Mouse (Mus musculus): ENCODE data around the gene Pou2f2.

The Pou2f2 gene

DNA sequence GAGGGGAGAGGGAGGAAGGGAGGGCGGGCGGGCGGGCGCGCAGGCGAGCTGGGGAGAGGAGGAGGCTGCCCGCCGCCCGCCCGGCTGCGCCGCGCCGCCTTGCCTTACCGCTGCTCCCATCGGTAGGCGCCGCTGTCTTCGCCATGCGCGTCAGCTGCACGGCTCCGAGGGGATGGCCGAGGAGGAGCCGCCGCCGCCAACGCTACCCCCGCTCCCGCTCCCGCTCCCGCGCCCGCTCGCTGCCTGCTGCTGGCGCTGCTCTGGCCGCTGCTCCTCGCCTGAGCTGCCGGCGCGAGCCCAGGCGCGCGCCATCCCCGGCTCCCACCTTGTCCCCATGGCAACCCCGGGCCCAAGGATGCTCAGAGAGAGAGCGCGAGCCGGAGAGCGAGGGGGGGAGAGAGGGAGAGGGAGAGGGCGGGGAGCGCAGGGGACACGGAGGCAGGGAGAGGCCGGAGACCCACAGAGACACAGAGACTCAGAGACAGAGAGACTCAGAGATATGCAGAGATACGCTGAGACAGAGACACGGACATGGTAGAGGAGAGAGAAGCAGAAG lies at the start of gene Pou2f2:
Gene Pou2f2, minus strand, starts transcription at position 121 of the 556 bp plus-strand sequence.
- peak; percentile 65 for DNase-seq

GRCm38 (mm10) chr7:25227523-25228300 lies 48.2 kb upstream of the Pou2f2 start:
- DNase-seq, result no peak

DNA sequence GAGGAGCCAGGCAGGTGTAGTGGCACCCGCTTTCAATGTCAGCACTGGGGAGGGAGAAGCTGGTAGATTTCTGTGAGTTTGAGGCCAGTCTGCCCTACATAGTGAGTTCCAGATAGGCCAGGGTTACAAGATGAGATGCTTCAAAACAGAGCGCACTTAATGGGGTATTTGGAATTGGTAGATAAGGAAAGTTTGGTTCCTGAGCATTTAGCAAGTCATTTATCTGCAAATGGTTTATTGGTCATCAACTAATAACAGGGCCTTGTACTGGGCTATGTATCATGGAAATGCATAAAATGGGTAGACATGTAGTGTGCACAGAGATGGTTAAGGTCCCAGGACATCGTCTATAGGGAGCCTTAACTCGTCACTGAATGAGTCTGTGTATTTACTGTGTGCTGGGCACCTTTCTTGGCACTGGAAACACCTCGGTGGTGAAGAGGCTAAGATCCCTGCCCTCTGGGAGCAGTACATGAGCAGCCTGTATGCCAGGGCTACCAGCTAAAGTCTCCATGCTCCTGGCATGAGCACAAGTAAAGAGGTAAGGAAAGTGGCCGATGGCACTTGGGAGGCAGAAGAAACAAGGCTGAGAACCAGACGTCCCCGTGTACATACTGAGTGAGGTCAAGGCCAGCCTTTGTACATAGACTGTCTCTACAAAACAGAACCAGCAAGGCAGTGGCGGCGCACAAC lies 42.9 kb upstream of the Pou2f2 start:
- DNase-seq, result no peak

- peak; percentile 98 for DNase-seq
Observed at GRCm38 (mm10) chr7:25221102-25221883, 41.8 kb upstream of the Pou2f2 start, which contains the start of gene Zfp526. Gene Zfp526, plus strand, starts transcription at chr7:25221425.

- peak; percentile 63 for DNase-seq
Observed at GRCm38 (mm10) chr7:25220457-25221101, 41.1 kb upstream of the Pou2f2 start, which contains the start of gene Dedd2. Gene Dedd2, minus strand, starts transcription at chr7:25220615.

DNA sequence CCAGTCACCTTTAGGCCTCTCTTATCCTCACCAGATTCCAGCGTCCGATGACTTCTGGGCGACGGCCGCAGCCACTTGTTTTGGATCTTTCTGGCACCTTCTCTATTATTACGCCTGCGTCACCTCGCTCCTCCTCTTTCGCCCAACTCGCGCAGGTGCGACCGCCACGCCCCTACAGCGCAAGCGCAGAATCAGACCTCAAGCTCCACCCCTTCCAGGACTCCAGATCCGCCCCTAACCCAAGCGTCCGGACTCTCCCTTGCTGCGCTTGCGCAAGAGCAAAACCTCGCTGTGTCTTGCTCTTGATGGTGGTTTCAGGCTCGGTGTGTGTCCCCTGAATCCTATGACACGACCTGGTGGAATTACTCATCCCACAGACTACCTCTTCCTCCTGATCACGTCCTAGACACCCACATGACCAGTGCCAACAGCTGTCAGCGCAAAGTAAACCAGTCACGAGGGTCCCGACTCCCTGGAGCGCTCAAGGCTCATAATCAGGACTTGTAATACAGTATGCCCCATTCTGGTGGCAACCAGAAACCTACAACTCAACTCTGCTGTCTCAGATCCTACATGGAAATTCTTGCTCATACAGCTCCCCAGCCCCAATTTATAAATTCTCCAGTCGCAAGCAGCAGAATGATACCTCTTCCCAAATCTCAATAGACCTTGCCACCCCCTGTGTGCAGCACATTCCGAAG lies 40.4 kb upstream of the Pou2f2 start:
- DNase-seq, result peak; percentile 98

DNA sequence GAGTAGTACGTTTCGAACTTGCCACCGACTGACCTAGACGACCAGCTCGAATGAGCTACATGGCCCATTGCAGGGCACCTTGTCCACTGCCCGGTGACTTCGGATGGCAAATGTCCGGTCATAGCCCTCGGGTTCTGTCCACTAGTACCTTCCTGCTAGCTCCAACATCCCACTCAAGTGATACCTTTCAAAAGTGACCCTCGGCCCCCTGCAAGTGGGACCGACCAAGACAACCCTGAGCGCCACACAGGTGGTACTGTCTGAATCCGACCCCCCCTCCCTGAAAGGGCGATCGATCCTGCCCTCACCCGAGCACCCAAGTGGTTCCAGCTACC lies 39.9 kb upstream of the Pou2f2 start:
- no peak for DNase-seq

GRCm38 (mm10) chr7:25218705-25219415 lies 39.3 kb upstream of the Pou2f2 start:
- DNase-seq, result peak; percentile 78

DNA sequence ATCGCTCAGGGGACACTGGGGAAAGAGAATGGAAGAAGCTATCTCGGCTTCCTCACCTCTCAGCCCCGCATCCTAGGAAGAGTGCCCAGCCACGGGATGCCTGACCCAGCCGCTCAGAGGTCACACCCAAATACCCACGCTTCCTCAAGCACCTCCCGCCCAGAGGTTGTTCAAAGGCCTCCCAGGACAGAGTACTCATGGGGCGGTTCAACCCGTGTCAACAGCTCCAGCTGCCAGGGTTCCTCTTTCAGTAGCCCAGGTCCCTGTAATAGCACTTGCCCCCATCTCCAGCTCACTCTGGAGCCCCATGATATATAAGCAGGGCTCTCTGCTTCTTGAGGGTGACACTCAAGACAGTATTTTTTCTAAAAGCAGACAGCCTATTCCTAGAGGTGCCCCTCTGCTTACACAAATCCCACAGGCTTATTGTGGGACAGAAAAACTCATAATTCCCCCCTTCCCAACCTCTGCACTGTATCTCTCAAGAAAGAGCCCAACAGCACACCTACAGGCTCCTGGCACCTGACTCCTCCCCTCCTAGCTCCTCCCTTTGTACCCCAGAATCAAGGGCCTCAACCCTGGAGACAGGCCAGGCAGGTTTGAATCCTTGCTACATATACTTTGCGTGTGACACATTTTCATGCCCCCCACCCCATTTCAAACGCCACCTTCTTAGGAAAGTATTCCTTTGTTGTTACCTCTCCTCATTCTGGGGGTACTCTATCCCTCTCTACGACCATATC lies 38.3 kb upstream of the Pou2f2 start:
- DNase-seq, result peak; percentile 52

- DNase-seq, result no peak
Observed at GRCm38 (mm10) chr7:25214172-25214571, 34.6 kb upstream of the Pou2f2 start.

- no peak for DNase-seq
Observed at GRCm38 (mm10) chr7:25213099-25213498, 33.6 kb upstream of the Pou2f2 start.

DNA sequence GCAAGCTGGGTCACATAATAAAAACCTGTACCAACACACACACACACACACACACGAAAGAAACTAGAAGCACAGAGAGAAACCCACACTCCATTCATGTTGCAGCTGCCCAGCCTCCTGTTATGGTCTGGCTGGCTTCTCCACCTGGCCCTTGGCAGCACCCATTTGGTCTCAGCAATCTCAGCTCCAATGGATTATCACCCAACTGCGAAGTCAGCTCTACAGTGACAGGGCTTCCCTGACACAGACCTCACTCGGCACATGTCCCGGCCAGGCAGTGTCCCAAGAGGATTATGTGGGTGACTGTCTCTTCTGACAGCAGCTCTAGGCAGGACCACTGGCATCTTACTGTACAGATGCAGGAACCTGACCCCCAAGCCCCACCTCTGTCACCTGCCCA lies 31.0 kb upstream of the Pou2f2 start:
- DNase-seq, result no peak

GRCm38 (mm10) chr7:25209161-25209622 lies 29.7 kb upstream of the Pou2f2 start:
- DNase-seq, result peak; percentile 81

- DNase-seq, result no peak
Observed at GRCm38 (mm10) chr7:25206094-25206830, 26.7 kb upstream of the Pou2f2 start.

GRCm38 (mm10) chr7:25205355-25206093 lies 26.0 kb upstream of the Pou2f2 start:
- DNase-seq, result no peak

DNA sequence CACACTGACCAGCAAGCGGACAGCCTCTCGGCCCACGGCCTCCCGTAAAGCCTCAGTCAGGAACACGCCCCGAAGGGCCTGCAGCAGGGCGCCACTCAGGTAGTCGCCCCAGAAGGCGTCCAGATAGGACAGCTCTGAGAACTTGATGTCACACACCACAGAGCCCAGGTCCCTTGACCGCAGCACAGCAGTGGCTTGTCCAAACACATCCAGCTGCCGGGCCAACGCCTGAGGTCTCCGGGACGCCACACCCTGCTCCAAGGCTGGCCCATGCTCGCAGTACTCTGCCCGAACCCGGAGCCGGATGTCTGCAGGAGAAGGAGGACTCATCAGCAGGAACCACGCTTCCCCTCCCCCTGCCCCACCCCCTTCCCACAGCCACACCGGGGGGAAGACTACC lies 24.1 kb upstream of the Pou2f2 start:
- no peak for DNase-seq

GRCm38 (mm10) chr7:25197384-25198018 lies 18.0 kb upstream of the Pou2f2 start:
- no peak for DNase-seq

DNA sequence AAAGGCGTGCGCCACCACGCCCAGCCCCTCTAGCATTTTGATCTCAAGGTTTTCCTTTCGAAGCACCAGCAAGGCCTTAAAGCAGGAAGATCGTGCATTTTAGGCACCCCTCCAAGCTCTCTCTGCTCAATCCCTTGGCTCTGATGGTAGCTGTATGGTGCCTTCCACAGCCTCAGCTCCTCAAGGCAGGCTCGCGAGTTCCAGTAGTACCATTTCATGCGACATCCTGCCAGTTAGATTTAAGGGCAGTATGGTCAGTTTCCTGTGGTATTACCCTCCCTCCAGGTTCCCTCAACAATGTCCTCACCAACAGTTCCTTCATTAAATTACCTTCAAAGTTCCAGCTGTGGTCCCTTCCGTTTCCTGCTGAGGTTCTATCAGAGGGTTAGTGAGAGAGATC lies 16.6 kb upstream of the Pou2f2 start:
- DNase-seq, result no peak
